Mouse (Mus musculus) adrenal gland, adult 8-10 months (tissue): ENCODE measurements at regions not wholly inside any gene's neighbourhood (a gene's known extent, or its start where the extent isn't known, plus 50 kb on each side); places are given as distances from the start of the nearest gene placed in this dataset.

Experiments used
- DNase-seq: peaks from one replicate; pipeline ENCODE4 v3.0.0; 2022

GRCm38 (mm10) chr13:83035962-83036361 lies 467.9 kb upstream of the Mef2c start:
- DNase-seq, result no peak

- DNase-seq, result no peak
Observed at GRCm38 (mm10) chr13:83041506-83041905, 462.3 kb upstream of the Mef2c start.

- no peak for DNase-seq
Observed at GRCm38 (mm10) chr13:83045516-83045915, 458.3 kb upstream of the Mef2c start.

- DNase-seq, result no peak
Observed at GRCm38 (mm10) chr13:83045970-83046369, 457.9 kb upstream of the Mef2c start.

- DNase-seq, result no peak
Observed at GRCm38 (mm10) chr13:83046571-83047123, 457.2 kb upstream of the Mef2c start.

- DNase-seq, result no peak
Observed at GRCm38 (mm10) chr13:83055865-83056264, 448.0 kb upstream of the Mef2c start.

- DNase-seq, result no peak
Observed at GRCm38 (mm10) chr13:83056415-83056814, 447.4 kb upstream of the Mef2c start.

GRCm38 (mm10) chr13:83064727-83065126 lies 439.1 kb upstream of the Mef2c start:
- peak; percentile 72 for DNase-seq

GRCm38 (mm10) chr13:83065201-83065600 lies 438.6 kb upstream of the Mef2c start:
- no peak for DNase-seq

- no peak for DNase-seq
Observed at GRCm38 (mm10) chr13:83066115-83066753, 437.6 kb upstream of the Mef2c start.

GRCm38 (mm10) chr13:83067496-83067895 lies 436.3 kb upstream of the Mef2c start:
- no peak for DNase-seq

- no peak for DNase-seq
Observed at GRCm38 (mm10) chr13:83068588-83068987, 435.2 kb upstream of the Mef2c start.

GRCm38 (mm10) chr13:83069293-83069692 lies 434.5 kb upstream of the Mef2c start:
- no peak for DNase-seq

GRCm38 (mm10) chr13:83072073-83072472 lies 431.8 kb upstream of the Mef2c start:
- no peak for DNase-seq

- DNase-seq, result no peak
Observed at GRCm38 (mm10) chr13:83074219-83074965, 429.4 kb upstream of the Mef2c start.

GRCm38 (mm10) chr13:83075320-83075877 lies 428.4 kb upstream of the Mef2c start:
- DNase-seq, result no peak

- no peak for DNase-seq
Observed at GRCm38 (mm10) chr13:83076611-83077010, 427.2 kb upstream of the Mef2c start.

GRCm38 (mm10) chr13:83077085-83077484 lies 426.7 kb upstream of the Mef2c start:
- DNase-seq, result no peak

GRCm38 (mm10) chr13:83079291-83079690 lies 424.5 kb upstream of the Mef2c start:
- no peak for DNase-seq

GRCm38 (mm10) chr13:83084948-83085347 lies 418.9 kb upstream of the Mef2c start:
- DNase-seq, result no peak

- no peak for DNase-seq
Observed at GRCm38 (mm10) chr13:83099908-83100307, 403.9 kb upstream of the Mef2c start.

- no peak for DNase-seq
Observed at GRCm38 (mm10) chr13:83110610-83111009, 393.2 kb upstream of the Mef2c start.

- no peak for DNase-seq
Observed at GRCm38 (mm10) chr13:83111503-83111902, 392.3 kb upstream of the Mef2c start.

GRCm38 (mm10) chr13:83112323-83112722 lies 391.5 kb upstream of the Mef2c start:
- DNase-seq, result no peak
